Mouse (Mus musculus) CD4-positive, CD25-positive, alpha-beta regulatory T cell, adult 4 months (primary cell): Measurements from ENCODE around the gene Slit2. TPM values are rescaled to one million over a fixed set of nuclear protein-coding genes. Genes with fewer than 3 reads are reported as not detected.

Experiments
- ATAC-seq: one replicate; pipeline ENCODE4 v1.8.0; 2017
- polyA plus RNA-seq, 2 experiments: library from polyadenylated mRNA; unstranded; fragments of 100-300 nt; shearing (Covaris generic); gene quantifications; one replicate each; pipeline ENCODE4 v1.2.1; 2017

The Slit2 gene
- polyA plus RNA-seq, 2 experiments from 2014 or later, result 0.31 TPM; not detected in 1

GRCm38 (mm10) chr5:48050637-48051314 is 67.8 kb downstream of the Slit2 start:
- ATAC-seq, result no peak

GRCm38 (mm10) chr5:48058612-48059011 is 75.7 kb downstream of the Slit2 start:
- no peak for ATAC-seq

- ATAC-seq, result no peak
Measured at GRCm38 (mm10) chr5:48060715-48061114, 77.8 kb downstream of the Slit2 start.

- no peak for ATAC-seq
Measured at GRCm38 (mm10) chr5:48078730-48079129, 95.8 kb downstream of the Slit2 start.

- no peak for ATAC-seq
Measured at GRCm38 (mm10) chr5:48081223-48081881, 98.4 kb downstream of the Slit2 start.

- no peak for ATAC-seq
Measured at GRCm38 (mm10) chr5:48113400-48113799, 130.5 kb downstream of the Slit2 start.

GRCm38 (mm10) chr5:48114969-48115537 is 132.1 kb downstream of the Slit2 start:
- no peak for ATAC-seq

- no peak for ATAC-seq
Measured at GRCm38 (mm10) chr5:48122651-48123050, 139.7 kb downstream of the Slit2 start.

GRCm38 (mm10) chr5:48125770-48126423 is 143.0 kb downstream of the Slit2 start:
- no peak for ATAC-seq

GRCm38 (mm10) chr5:48129981-48130380 is 147.0 kb downstream of the Slit2 start:
- no peak for ATAC-seq

- ATAC-seq, result no peak
Measured at GRCm38 (mm10) chr5:48136571-48136970, 153.6 kb downstream of the Slit2 start.

GRCm38 (mm10) chr5:48138849-48139487 is 156.0 kb downstream of the Slit2 start:
- no peak for ATAC-seq

- no peak for ATAC-seq
Measured at GRCm38 (mm10) chr5:48139488-48139862, 156.5 kb downstream of the Slit2 start.

- no peak for ATAC-seq
Measured at GRCm38 (mm10) chr5:48146082-48146481, 163.1 kb downstream of the Slit2 start.

GRCm38 (mm10) chr5:48160829-48161228 is 177.9 kb downstream of the Slit2 start:
- no peak for ATAC-seq

- ATAC-seq, result no peak
Measured at GRCm38 (mm10) chr5:48181646-48182302, 198.8 kb downstream of the Slit2 start.

GRCm38 (mm10) chr5:48184358-48184757 is 201.4 kb downstream of the Slit2 start:
- no peak for ATAC-seq

GRCm38 (mm10) chr5:48187819-48188218 is 204.9 kb downstream of the Slit2 start:
- no peak for ATAC-seq

- no peak for ATAC-seq
Measured at GRCm38 (mm10) chr5:48199380-48199779, 216.4 kb downstream of the Slit2 start.

GRCm38 (mm10) chr5:48215248-48215647 is 232.3 kb downstream of the Slit2 start:
- ATAC-seq, result no peak

- no peak for ATAC-seq
Measured at GRCm38 (mm10) chr5:48219624-48220155, 236.8 kb downstream of the Slit2 start.

GRCm38 (mm10) chr5:48225500-48225899 is 242.6 kb downstream of the Slit2 start:
- ATAC-seq, result no peak
